Mouse (Mus musculus): Measurements from ENCODE around the gene Ripk1. TPM values are rescaled to one million over a fixed set of nuclear protein-coding genes. Genes with fewer than 3 reads are reported as not detected.

The Ripk1 gene
- total and polyA plus RNA-seq, 3 experiments = 2.0 to 7.4 (median 7.0) TPM

DNA sequence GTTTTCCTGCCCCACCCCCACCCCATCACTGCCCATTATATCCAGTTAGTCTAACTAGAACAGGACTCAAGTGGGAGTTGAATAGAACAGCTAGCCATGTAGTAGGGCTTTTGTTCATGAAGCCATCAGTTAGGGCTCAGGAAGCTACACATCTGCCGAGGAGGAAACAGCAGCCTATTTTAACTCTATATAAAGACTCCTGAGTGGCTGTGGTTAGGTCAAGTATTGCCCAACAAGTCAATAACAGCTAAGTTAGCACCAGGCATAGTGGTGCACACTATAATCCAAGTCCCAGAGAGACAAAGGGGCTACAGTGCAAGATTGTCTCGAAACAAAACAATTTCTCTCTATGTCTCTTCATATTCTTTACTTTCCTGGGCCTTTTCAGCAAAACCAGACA, 29.9 kb downstream of the Ripk1 start:
- peaks cover 5% of the 10 kb centered on the region; the same call in 1 of the 2 replicates for H3K36me3 ChIP-seq (ENCODE audit: control insufficient read depth, insufficient read depth, low read length)
- H3K4me3 ChIP-seq = no peak overlapping the region
- H3K79me2 ChIP-seq (replicated peaks; ENCODE audit: control insufficient read depth, insufficient read depth, low read length) = no peaks in the 10 kb centered on the region
- DNase-seq = no peak
- H3K9ac ChIP-seq (ENCODE audit: low read depth, low read length) = no peak overlapping the region
- intact Hi-C loops (cut with DNase I) = no loop called here
- no peak overlapping the region for H3K27ac ChIP-seq
- 67% methylated on average over 2 of the region's 2 CpGs for WGBS
- TF ChIP-seq CTCF (IDR thresholded peaks at IDR 0.05) (no peak), POLR2A (IDR thresholded peaks at IDR 0.05; ENCODE audit: insufficient read depth, low read depth, low read length) (no peak), EP300 (IDR thresholded peaks at IDR 0.05; ENCODE audit: insufficient read depth, low read depth, low read length) (no peak)
- H3K4me1 ChIP-seq (ENCODE audit: control insufficient read depth, insufficient read depth, low read length) = peaks cover under 1% of the 10 kb centered on the region
- H3K27me3 ChIP-seq (ENCODE audit: control insufficient read depth, insufficient read depth, low read length) = no peaks in the 10 kb centered on the region

- intact Hi-C loops (cut with DNase I) = no loop called here
- Histone ChIP-seq H3K36me3 (ENCODE audit: control insufficient read depth, insufficient read depth, low read length) (0 out of 2 replicates have a peak, but pooled peaks cover 1% of the 10 kb centered on the region), H3K4me1 (ENCODE audit: control insufficient read depth, insufficient read depth, low read length) (peaks cover 5% of the 10 kb centered on the region), H3K79me2 (replicated peaks; ENCODE audit: control insufficient read depth, insufficient read depth, low read length) (no peaks in the 10 kb centered on the region; the same call in 1 of the 2 replicates), H3K4me3 (no peak overlapping the region), H3K9ac (ENCODE audit: low read depth, low read length) (no peak overlapping the region), H3K27ac (no peak overlapping the region), H3K27me3 (ENCODE audit: control insufficient read depth, insufficient read depth, low read length) (no peaks in the 10 kb centered on the region)
- 73% methylated on average over 3 of the region's 3 CpGs for WGBS
- TF ChIP-seq POLR2A (IDR thresholded peaks at IDR 0.05; ENCODE audit: insufficient read depth, low read depth, low read length) (no peak), CTCF (IDR thresholded peaks at IDR 0.05) (no peak), EP300 (IDR thresholded peaks at IDR 0.05; ENCODE audit: insufficient read depth, low read depth, low read length) (no peak)
- DNase-seq = no peak
Measured at GRCm38 (mm10) chr13:34035424-34035823, 33.3 kb downstream of the Ripk1 start.

GRCm38 (mm10) chr13:34036726-34037125, 34.6 kb downstream of the Ripk1 start:
- Histone ChIP-seq H3K27ac (peak overlapping the region; percentile 89; the same call in 1 of the 2 replicates), H3K9ac (ENCODE audit: low read depth, low read length) (no peak overlapping the region)
- WGBS = 74% methylated on average over 5 of the region's 5 CpGs

GRCm38 (mm10) chr13:34037172-34038055, 35.3 kb downstream of the Ripk1 start, which contains the start of gene Bphl:
TSS of gene Bphl (plus strand) at chr13:34037597.
- H3K79me2 ChIP-seq (replicated peaks; ENCODE audit: control insufficient read depth, insufficient read depth, low read length) = no peaks in the 10 kb centered on the region; the same call in 1 of the 2 replicates
- H3K27me3 ChIP-seq (ENCODE audit: control insufficient read depth, insufficient read depth, low read length) = no peaks in the 10 kb centered on the region
- intact Hi-C loops (cut with DNase I) = no loop called here
- H3K36me3 ChIP-seq (ENCODE audit: control insufficient read depth, insufficient read depth, low read length) = no peaks in the 10 kb centered on the region
- WGBS = under 1% methylated on average over 37 of the region's 37 CpGs
- H3K9ac ChIP-seq (ENCODE audit: low read depth, low read length) = peak within 1 kb of the TSS; percentile 99
- TF ChIP-seq CTCF (IDR thresholded peaks at IDR 0.05) (no peak), POLR2A (IDR thresholded peaks at IDR 0.05; ENCODE audit: insufficient read depth, low read depth, low read length) (peak; percentile 86)
- peaks cover 5% of the 10 kb centered on the region for H3K4me1 ChIP-seq (ENCODE audit: control insufficient read depth, insufficient read depth, low read length)
- peak; percentile 91 to 94 for DNase-seq
- peak within 1 kb of the TSS; percentile 83 for H3K4me3 ChIP-seq
- H3K27ac ChIP-seq = peak within 1 kb of the TSS; percentile 89

More at GRCm38 (mm10) chr13:34036726-34037125, 34.6 kb downstream of the Ripk1 start:
- H3K4me3 ChIP-seq = no peak overlapping the region
- no peaks in the 10 kb centered on the region; the same call in 1 of the 2 replicates for H3K79me2 ChIP-seq (replicated peaks; ENCODE audit: control insufficient read depth, insufficient read depth, low read length)
- DNase-seq = no peak
- TF ChIP-seq EP300 (IDR thresholded peaks at IDR 0.05; ENCODE audit: insufficient read depth, low read depth, low read length) (no peak), CTCF (IDR thresholded peaks at IDR 0.05) (no peak), POLR2A (IDR thresholded peaks at IDR 0.05; ENCODE audit: insufficient read depth, low read depth, low read length) (no peak)
- intact Hi-C loops (cut with DNase I) = no loop called here
- H3K36me3 ChIP-seq (ENCODE audit: control insufficient read depth, insufficient read depth, low read length) = no peaks in the 10 kb centered on the region
- no peaks in the 10 kb centered on the region for H3K27me3 ChIP-seq (ENCODE audit: control insufficient read depth, insufficient read depth, low read length)
- peaks cover 5% of the 10 kb centered on the region for H3K4me1 ChIP-seq (ENCODE audit: control insufficient read depth, insufficient read depth, low read length)

GRCm38 (mm10) chr13:34038056-34038432, 35.9 kb downstream of the Ripk1 start:
- DNase-seq = no peak
- intact Hi-C loops (cut with DNase I) = no loop called here
- Histone ChIP-seq H3K36me3 (ENCODE audit: control insufficient read depth, insufficient read depth, low read length) (no peaks in the 10 kb centered on the region), H3K27me3 (ENCODE audit: control insufficient read depth, insufficient read depth, low read length) (no peaks in the 10 kb centered on the region), H3K27ac (peak overlapping the region; percentile 89), H3K79me2 (replicated peaks; ENCODE audit: control insufficient read depth, insufficient read depth, low read length) (no peaks in the 10 kb centered on the region; the same call in 1 of the 2 replicates), H3K4me1 (ENCODE audit: control insufficient read depth, insufficient read depth, low read length) (peaks cover 5% of the 10 kb centered on the region), H3K4me3 (peak overlapping the region; percentile 83), H3K9ac (ENCODE audit: low read depth, low read length) (peak overlapping the region; percentile 99)
- WGBS = 35% methylated on average over 5 of the region's 5 CpGs
- no peak for TF ChIP-seq CTCF (IDR thresholded peaks at IDR 0.05)
- TF ChIP-seq EP300 (IDR thresholded peaks at IDR 0.05; ENCODE audit: insufficient read depth, low read depth, low read length) = no peak
- no peak for TF ChIP-seq POLR2A (IDR thresholded peaks at IDR 0.05; ENCODE audit: insufficient read depth, low read depth, low read length)

DNA sequence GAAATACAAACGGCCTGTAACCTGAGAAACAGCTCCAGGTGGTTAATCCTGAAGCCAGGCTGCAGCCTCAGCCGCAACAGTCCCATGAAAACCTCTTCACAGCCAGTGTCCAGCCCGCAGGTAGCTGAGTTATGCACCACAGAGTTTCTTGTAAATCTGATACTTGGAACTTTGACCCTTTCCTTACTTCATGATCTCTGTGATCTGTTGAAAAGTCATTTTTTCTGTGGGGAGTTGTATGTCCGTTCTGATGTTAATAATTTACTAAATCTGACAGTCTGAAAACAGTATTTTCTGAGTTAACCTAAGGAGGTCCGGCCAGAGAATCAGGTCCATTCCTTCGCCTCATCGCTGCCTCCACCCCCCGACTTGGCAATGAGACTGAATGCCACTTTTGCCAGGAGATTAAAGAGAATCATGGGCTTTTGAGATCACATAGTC, 36.8 kb downstream of the Ripk1 start:
- intact Hi-C loops (cut with DNase I) = no loop called here
- no peak for TF ChIP-seq CTCF (IDR thresholded peaks at IDR 0.05)
- Histone ChIP-seq H3K79me2 (replicated peaks; ENCODE audit: control insufficient read depth, insufficient read depth, low read length) (no peaks in the 10 kb centered on the region; the same call in 1 of the 2 replicates), H3K36me3 (ENCODE audit: control insufficient read depth, insufficient read depth, low read length) (no peaks in the 10 kb centered on the region), H3K9ac (ENCODE audit: low read depth, low read length) (no peak overlapping the region), H3K27me3 (ENCODE audit: control insufficient read depth, insufficient read depth, low read length) (no peaks in the 10 kb centered on the region), H3K27ac (no peak overlapping the region), H3K4me1 (ENCODE audit: control insufficient read depth, insufficient read depth, low read length) (peaks cover 5% of the 10 kb centered on the region), H3K4me3 (no peak overlapping the region)
- DNase-seq = no peak
- 70% methylated on average over 8 of the region's 8 CpGs for WGBS

Data from heart, adult 2 months (tissue).